Comparison of ENCODE assay signal across 8 mouse cellular contexts in genomic region chr5:142557397-142558067, GRCm38 (mm10). TPM values are rescaled to one million over a fixed set of nuclear protein-coding genes. Genes with fewer than 3 reads are reported as not detected.
DNase-seq lines count a peak whose midpoint lies in the region; ATAC-seq and TF ChIP-seq lines count a peak whose summit lies in the region.

No protein-coding gene starts in this region.

- intact Hi-C loops in left cerebral cortex, postnatal 36 days (cut with DNase I), result loop anchor here (1.0 to 5.0 kb wide), 2 partner anchors 63 to 160 kb away; no protein-coding TSS in a partner anchor

- H3K4me2 ChIP-seq in intestine, postnatal 0 days (replicated peaks; ENCODE audit: low read depth), result no peak overlapping the region
- H3K4me2 ChIP-seq in midbrain, embryonic 11.5 days, result no peak overlapping the region

- no peaks in the 10 kb centered on the region for H3K4me1 ChIP-seq in intestine, postnatal 0 days (replicated peaks; ENCODE audit: control insufficient read depth, insufficient read depth, low read length)
- H3K4me1 ChIP-seq in midbrain, embryonic 11.5 days (ENCODE audit: control insufficient read depth, insufficient read depth, low read length), result no peaks in the 10 kb centered on the region

- 24% methylated on average over 21 of the region's 21 CpGs for WGBS in intestine, postnatal 0 days
- WGBS in midbrain, embryonic 11.5 days, result 27% methylated on average over 12 of the region's 21 CpGs

- peak; percentile 88 for TF ChIP-seq CTCF in intestine, postnatal 0 days (IDR thresholded peaks at IDR 0.05; ENCODE audit: low read depth)

- H3K9ac ChIP-seq in intestine, postnatal 0 days (ENCODE audit: low read depth, low read length), result no peak overlapping the region
- no peak overlapping the region for H3K9ac ChIP-seq in midbrain, embryonic 11.5 days (ENCODE audit: low read length)

- no peaks in the 10 kb centered on the region for H3K27me3 ChIP-seq in intestine, postnatal 0 days (replicated peaks; ENCODE audit: control insufficient read depth, insufficient read depth, low read length)
- H3K27me3 ChIP-seq in midbrain, embryonic 11.5 days (ENCODE audit: control insufficient read depth, insufficient read depth, low read length), result no peaks in the 10 kb centered on the region

- DNase-seq in adipocyte (ENCODE audit: low spot score), result peak; percentile 94
- DNase-seq in cerebellum, postnatal 36 days, result peak; percentile 88 to 90
- DNase-seq in gastrocnemius, adult 18-20 months (ENCODE audit: low spot score), result peak; percentile 79
- peak; percentile 83 for DNase-seq in left cerebral cortex, postnatal 36 days (ENCODE audit: low spot score in 2 of 2)
- DNase-seq in midbrain, embryonic 11.5 days (ENCODE audit: low spot score, missing footprints), result peak; percentile 96
- DNase-seq in skeletal muscle tissue, adult 2 months (ENCODE audit: low read depth, low spot score), result peak; percentile 69

- no peaks in the 10 kb centered on the region for H3K9me3 ChIP-seq in intestine, postnatal 0 days (ENCODE audit: control insufficient read depth)
- H3K9me3 ChIP-seq in midbrain, embryonic 11.5 days (ENCODE audit: control insufficient read depth, low read length), result no peaks in the 10 kb centered on the region

- peak; percentile 67 for ATAC-seq in intestine, postnatal 0 days
- ATAC-seq in midbrain, embryonic 11.5 days (ENCODE audit: low FRiP score), result peak; percentile 66; the same call in 1 of the 2 replicates
- ATAC-seq in activated CD4-positive, CD25-positive, alpha-beta regulatory T cell, adult 4 months, result no peak

- no peak overlapping the region for H3K27ac ChIP-seq in intestine, postnatal 0 days (ENCODE audit: low read depth, low read length)
- no peak overlapping the region for H3K27ac ChIP-seq in midbrain, embryonic 11.5 days (ENCODE audit: low read depth, low read length)

- no peak overlapping the region for H3K4me3 ChIP-seq in intestine, postnatal 0 days (ENCODE audit: low read depth, low read length)
- H3K4me3 ChIP-seq in midbrain, embryonic 11.5 days (ENCODE audit: low read depth, low read length), result no peak overlapping the region

- H3K36me3 ChIP-seq in intestine, postnatal 0 days (ENCODE audit: control insufficient read depth, insufficient read depth), result no peaks in the 10 kb centered on the region
- H3K36me3 ChIP-seq in midbrain, embryonic 11.5 days (ENCODE audit: control insufficient read depth, insufficient read depth, low read length), result no peaks in the 10 kb centered on the region

RNA-seq across cellular contexts. Expression of gene Radil, which starts 6.6 kb away (rescaled TPM):
- 1 to 10 TPM; 1.5 TPM for total RNA-seq in gastrocnemius, adult 18-20 months (2021)
- polyA plus RNA-seq in intestine, postnatal 0 days (2015; fragmentation: Nextera tagmentation; extraction: Ambion mirVana), result 0.55 and 0.58 TPM in 2 replicates
- 10 to 100 TPM; 13.0 to 21.2 TPM for total RNA-seq in left cerebral cortex, postnatal 36 days (2021)
- 2.8 and 4.4 TPM in 2 replicates for polyA plus RNA-seq in midbrain, embryonic 11.5 days (2014; fragmentation: Nextera tagmentation; extraction: Ambion mirVana)
- polyA plus RNA-seq in activated CD4-positive, CD25-positive, alpha-beta regulatory T cell, adult 4 months (2017; shearing (Covaris generic)), result not detected

RNA-seq across cellular contexts. Expression of gene Papolb, which starts 27.7 kb away (rescaled TPM):
- under 1 TPM in 1 of 2 experiments, not detected in 1; 0.19 TPM for total RNA-seq in gastrocnemius, adult 18-20 months (2021)
- polyA plus RNA-seq in intestine, postnatal 0 days (2015; fragmentation: Nextera tagmentation; extraction: Ambion mirVana), result not detected in 2 replicates
- total RNA-seq in left cerebral cortex, postnatal 36 days (2021), result under 1 TPM; 0.42 to 0.86 TPM
- polyA plus RNA-seq in midbrain, embryonic 11.5 days (2014; fragmentation: Nextera tagmentation; extraction: Ambion mirVana), result 0.22 and 0.41 TPM in 2 replicates
- polyA plus RNA-seq in activated CD4-positive, CD25-positive, alpha-beta regulatory T cell, adult 4 months (2017; shearing (Covaris generic)), result not detected

RNA-seq across cellular contexts. Expression of gene Mmd2, which starts 51.1 kb away (rescaled TPM):
- not detected for total RNA-seq in gastrocnemius, adult 18-20 months (2021)
- polyA plus RNA-seq in intestine, postnatal 0 days (2015; fragmentation: Nextera tagmentation; extraction: Ambion mirVana), result 0.52 and 0.63 TPM in 2 replicates
- total RNA-seq in left cerebral cortex, postnatal 36 days (2021), result 100 to 1,000 TPM; 102 to 108 TPM
- polyA plus RNA-seq in midbrain, embryonic 11.5 days (2014; fragmentation: Nextera tagmentation; extraction: Ambion mirVana), result 8.4 and 9.1 TPM in 2 replicates
- not detected for polyA plus RNA-seq in activated CD4-positive, CD25-positive, alpha-beta regulatory T cell, adult 4 months (2017; shearing (Covaris generic))
